Mouse (Mus musculus) thymus, adult 2 months (tissue): ENCODE results near the gene Zbtb7a. TPM values are rescaled to one million over a fixed set of nuclear protein-coding genes. Genes with fewer than 3 reads are reported as not detected.

Experiments
- DNase-seq: peaks from one replicate; pipeline ENCODE4 v3.0.0; 2021
- H3K27ac ChIP-seq: fragments of 200-500 bp; 2 replicates; pipeline ENCODE4 v1.5.1; 2012; ENCODE audit warnings: low read length, control low read depth; ENCODE audit not compliant: control insufficient read depth, insufficient read depth
- H3K27me3 ChIP-seq: fragments of 200-500 bp; 2 replicates; pipeline ENCODE4 v1.6.1; 2012; ENCODE audit warnings: mild to moderate bottlenecking, low read length, moderate library complexity, mixed read lengths; ENCODE audit not compliant: control insufficient read depth, insufficient read depth
- H3K36me3 ChIP-seq: fragments of 200-500 bp; 2 replicates; pipeline ENCODE4 v1.6.1; 2012; ENCODE audit warnings: mild to moderate bottlenecking, low read length, moderate library complexity; ENCODE audit not compliant: control insufficient read depth, insufficient read depth
- H3K4me1 ChIP-seq: fragments of 200-500 bp; replicated peaks from 2 replicates; pipeline ENCODE4 v1.6.1; 2012; ENCODE audit warnings: low read length; ENCODE audit not compliant: control insufficient read depth, insufficient read depth
- H3K4me3 ChIP-seq: fragments of 200-500 bp; 2 replicates; pipeline ENCODE4 v1.5.1; 2012; ENCODE audit warnings: mild to moderate bottlenecking, low read length, control low read depth, moderate library complexity; ENCODE audit not compliant: control insufficient read depth, insufficient read depth
- CTCF ChIP-seq: fragments of 200-500 bp; IDR thresholded peaks from 2 replicates; pipeline ENCODE4 v1.5.1; 2012; ENCODE audit warnings: mild to moderate bottlenecking, control low read depth, low read length, moderate library complexity, borderline replicate concordance; ENCODE audit not compliant: control insufficient read depth, poor library complexity, insufficient read depth; ENCODE audit errors: extremely low read depth
- POLR2A ChIP-seq: fragments of 200-500 bp; IDR thresholded peaks from 2 replicates; pipeline ENCODE4 v1.6.1; 2012; ENCODE audit warnings: mild to moderate bottlenecking, low read length, control low read depth, moderate library complexity; ENCODE audit not compliant: control insufficient read depth, poor library complexity, insufficient read depth; ENCODE audit errors: extremely low read depth
- WGBS: fragments of 180-500 bp; shearing (Covaris S2); methylation state at CpG from one replicate; pipeline ENCODE4 v1.1.7; 2018; 5-methylcytosine and 5-hydroxymethylcytosine counted together
- polyA plus RNA-seq: library from polyadenylated mRNA; depleted of rRNA; stranded (reverse); fragments of >200 nt; gene quantifications from 2 replicates; pipeline ENCODE4 v1.2.3, GENCODE M21; 2012; rRNA removed

The Zbtb7a gene
- polyA plus RNA-seq, 1 experiment = 66.0 TPM

- H3K4me1 ChIP-seq = 0 out of 2 replicates have a peak, but pooled peaks cover under 1% of the 10 kb centered on the region
- no peaks in the 10 kb centered on the region for H3K36me3 ChIP-seq
- H3K27me3 ChIP-seq = no peaks in the 10 kb centered on the region
- no peak overlapping the region for H3K27ac ChIP-seq
- WGBS = 90% methylated on average over 13 of the region's 13 CpGs
- TF ChIP-seq POLR2A = no peak
- TF ChIP-seq CTCF = no peak
- no peak overlapping the region for H3K4me3 ChIP-seq
- DNase-seq = no peak
These were observed 65.1 kb downstream of the Zbtb7a start for GRCm38 (mm10) chr10:81200141-81200540.

GRCm38 (mm10) chr10:81200605-81201287 lies 65.7 kb downstream of the Zbtb7a start:
- H3K4me1 ChIP-seq = no peaks in the 10 kb centered on the region
- H3K27ac ChIP-seq = no peak overlapping the region
- TF ChIP-seq CTCF = no peak
- no peak for TF ChIP-seq POLR2A
- no peaks in the 10 kb centered on the region for H3K36me3 ChIP-seq
- 84% methylated on average over 20 of the region's 20 CpGs for WGBS
- no peaks in the 10 kb centered on the region for H3K27me3 ChIP-seq
- DNase-seq = no peak
- no peak overlapping the region for H3K4me3 ChIP-seq

GRCm38 (mm10) chr10:81201807-81202758 lies 67.1 kb downstream of the Zbtb7a start, which contains the start of gene Nmrk2:
Gene Nmrk2, minus strand, starts transcription at chr10:81202051.
- no peaks in the 10 kb centered on the region for H3K36me3 ChIP-seq
- no peak within 1 kb of the TSS for H3K4me3 ChIP-seq
- H3K27me3 ChIP-seq = no peaks in the 10 kb centered on the region
- H3K4me1 ChIP-seq = no peaks in the 10 kb centered on the region
- no peak within 1 kb of the TSS for H3K27ac ChIP-seq
- TF ChIP-seq POLR2A (no peak), CTCF (no peak)
- WGBS = 84% methylated on average over 13 of the region's 13 CpGs
- DNase-seq = no peak

Other genes starting within 250 kb of the Zbtb7a start
- gene Timm13, start 234.3 kb upstream of the Zbtb7a start, polyA plus RNA-seq = 227 and 310 TPM in 2 replicates
- 44.2 and 52.7 TPM in 2 replicates for gene Lmnb2, start 217.0 kb upstream of the Zbtb7a start, polyA plus RNA-seq
- gene Gadd45b, start 205.1 kb upstream of the Zbtb7a start, polyA plus RNA-seq = 36.2 and 53.2 TPM in 2 replicates
- gene Gng7, start 120.3 kb upstream of the Zbtb7a start, polyA plus RNA-seq = 0.63 and 0.80 TPM in 2 replicates
- 0.05 and 0.13 TPM in 2 replicates for gene Diras1, start 109.6 kb upstream of the Zbtb7a start, polyA plus RNA-seq
- gene Slc39a3, start 97.8 kb upstream of the Zbtb7a start, polyA plus RNA-seq = 52.7 and 57.6 TPM in 2 replicates
- gene Sgta, start 75.0 kb upstream of the Zbtb7a start, polyA plus RNA-seq = 265 and 279 TPM in 2 replicates
- gene Thop1, start 65.2 kb upstream of the Zbtb7a start, polyA plus RNA-seq = 30.7 and 35.7 TPM in 2 replicates
- gene Creb3l3, start 36.3 kb upstream of the Zbtb7a start, polyA plus RNA-seq = 0.39 and 1.0 TPM in 2 replicates
- 214 and 285 TPM in 2 replicates for gene Map2k2, start 29.3 kb upstream of the Zbtb7a start, polyA plus RNA-seq
- gene Pias4, start 32.7 kb downstream of the Zbtb7a start, polyA plus RNA-seq = 67.6 and 72.9 TPM in 2 replicates
- gene Eef2, start 41.4 kb downstream of the Zbtb7a start, polyA plus RNA-seq = 2,100 and 2,369 TPM in 2 replicates
- 95.9 and 103 TPM in 2 replicates for gene Dapk3, start 47.8 kb downstream of the Zbtb7a start, polyA plus RNA-seq
- not detected in 2 replicates for gene 4930442H23Rik, start 48.6 kb downstream of the Zbtb7a start, polyA plus RNA-seq
- gene Nmrk2, start 66.8 kb downstream of the Zbtb7a start, polyA plus RNA-seq = 0.12 TPM in 1 of 2 replicates, not detected in the other
- 2.4 and 2.5 TPM in 2 replicates for gene Atcay, start 95.6 kb downstream of the Zbtb7a start, polyA plus RNA-seq
- gene Zfr2, start 97.9 kb downstream of the Zbtb7a start, polyA plus RNA-seq = 9.1 and 9.6 TPM in 2 replicates
- 19.5 and 21.0 TPM in 2 replicates for gene Matk, start 117.7 kb downstream of the Zbtb7a start, polyA plus RNA-seq
- 102 and 118 TPM in 2 replicates for gene Mrpl54, start 131.7 kb downstream of the Zbtb7a start, polyA plus RNA-seq
- 125 and 136 TPM in 2 replicates for gene Apba3, start 131.7 kb downstream of the Zbtb7a start, polyA plus RNA-seq
- 27.5 and 34.5 TPM in 2 replicates for gene Tjp3, start 156.4 kb downstream of the Zbtb7a start, polyA plus RNA-seq
- gene Pip5k1c, start 157.7 kb downstream of the Zbtb7a start, polyA plus RNA-seq = 212 and 239 TPM in 2 replicates
- 89.3 and 89.6 TPM in 2 replicates for gene Cactin, start 185.9 kb downstream of the Zbtb7a start, polyA plus RNA-seq
- 310 and 312 TPM in 2 replicates for gene Tbxa2r, start 193.5 kb downstream of the Zbtb7a start, polyA plus RNA-seq
- 0.70 and 0.82 TPM in 2 replicates for gene Gipc3, start 208.0 kb downstream of the Zbtb7a start, polyA plus RNA-seq
- gene Hmg20b, start 215.3 kb downstream of the Zbtb7a start, polyA plus RNA-seq = 199 and 209 TPM in 2 replicates
- gene Mfsd12, start 222.3 kb downstream of the Zbtb7a start, polyA plus RNA-seq = 65.3 and 85.5 TPM in 2 replicates
- 12.7 TPM in 2 replicates for gene 4930404N11Rik, start 230.6 kb downstream of the Zbtb7a start, polyA plus RNA-seq
- gene Fzr1, start 243.3 kb downstream of the Zbtb7a start, polyA plus RNA-seq = 181 and 201 TPM in 2 replicates
- 119 and 123 TPM in 2 replicates for gene Dohh, start 249.2 kb downstream of the Zbtb7a start, polyA plus RNA-seq
- gene Gm48551, start 249.2 kb downstream of the Zbtb7a start, polyA plus RNA-seq = 4.1 and 5.3 TPM in 2 replicates